Mouse (Mus musculus) urinary bladder, postnatal 4 days (tissue): Measurements from ENCODE around the gene Gm21954.

Experiments
- DNase-seq, 2 experiments: peaks; one replicate each; pipeline ENCODE4 v3.0.0; 2021 to 2022; ENCODE audit warnings: low spot score in 2 of 2

Gene Gm21954

DNA sequence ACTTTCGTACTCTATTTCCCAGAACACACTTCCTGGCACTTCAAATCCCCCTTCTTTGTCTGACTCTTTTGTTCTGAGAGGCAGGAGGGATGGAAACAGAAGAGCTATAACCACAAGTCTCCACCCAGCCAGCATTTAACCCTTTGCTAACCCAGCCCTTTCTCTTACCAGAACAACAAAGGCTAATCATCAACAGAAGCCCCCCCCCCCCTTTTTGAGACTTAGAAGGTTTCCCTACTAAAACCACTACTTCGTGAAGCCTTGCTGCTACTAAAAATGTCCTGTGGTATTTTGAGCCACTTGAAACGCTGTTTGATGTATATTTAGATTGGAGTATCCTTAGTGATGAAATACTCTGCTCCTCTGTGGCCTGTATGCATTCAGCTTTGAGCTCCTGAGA is 52.7 kb downstream of the Gm21954 start:
- DNase-seq = no peak

DNA sequence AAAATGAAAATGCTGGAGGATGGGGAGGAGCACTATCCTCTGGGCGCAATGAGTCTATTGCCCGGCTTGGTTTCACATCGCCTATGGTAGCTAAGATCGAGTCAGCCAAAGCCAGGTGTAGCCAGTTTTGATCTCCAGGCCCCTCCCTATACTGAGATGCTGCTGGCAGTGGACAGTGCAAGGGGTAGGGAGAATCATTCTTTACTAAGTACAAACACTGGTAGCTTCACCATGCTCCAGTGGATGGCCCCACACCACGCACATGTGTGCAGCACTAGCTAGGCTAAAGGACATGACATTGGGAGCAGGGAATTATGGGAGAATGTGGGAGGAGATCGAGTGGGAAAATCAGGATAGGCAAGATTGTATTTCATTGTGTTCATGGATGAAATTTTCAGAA is 53.2 kb downstream of the Gm21954 start:
- DNase-seq = no peak

- DNase-seq = no peak
Measured at GRCm38 (mm10) chr3:55415527-55415950, 56.5 kb downstream of the Gm21954 start.
